Mouse (Mus musculus) kidney, embryonic 16.5 days (tissue): ENCODE results near the gene Thap7. TPM values are rescaled to one million over a fixed set of nuclear protein-coding genes. Genes with fewer than 3 reads are reported as not detected.

Experiments used
- ATAC-seq: fragments of 200-750 bp; cut with Nextera tagmentation; 2 replicates; pipeline ENCODE4 v1.8.0; 2017; ENCODE audit warnings: moderate TSS enrichment; ENCODE audit not compliant: low FRiP score, low TSS enrichment
- H3K27ac ChIP-seq: fragments of 300-500 bp; sonication (generic); 2 replicates; pipeline ENCODE4 v1.5.1; 2014; ENCODE audit warnings: low read length
- H3K27me3 ChIP-seq: fragments of 300-500 bp; sonication (generic); 2 replicates; pipeline ENCODE4 v1.6.1; 2014; ENCODE audit warnings: low read length, control low read depth, mixed read lengths; ENCODE audit not compliant: insufficient read depth
- H3K36me3 ChIP-seq: fragments of 300-500 bp; sonication (generic); 2 replicates; pipeline ENCODE4 v1.6.1; 2014; ENCODE audit warnings: low read length, control low read depth, mixed read lengths; ENCODE audit not compliant: insufficient read depth
- H3K4me1 ChIP-seq: fragments of 300-500 bp; sonication (generic); 2 replicates; pipeline ENCODE4 v1.6.1; 2014; ENCODE audit warnings: low read length, control low read depth, mixed read lengths; ENCODE audit not compliant: insufficient read depth
- H3K4me2 ChIP-seq: fragments of 300-500 bp; sonication (generic); replicated peaks from 2 replicates; pipeline ENCODE4 v1.6.1; 2014; ENCODE audit warnings: low read depth, low read length
- H3K4me3 ChIP-seq: fragments of 300-500 bp; sonication (generic); 2 replicates; pipeline ENCODE4 v1.5.1; 2014; ENCODE audit warnings: mild to moderate bottlenecking, low read length
- H3K9ac ChIP-seq: fragments of 300-500 bp; sonication (generic); replicated peaks from 2 replicates; pipeline ENCODE4 v1.6.1; 2014; ENCODE audit warnings: low read length
- H3K9me3 ChIP-seq: fragments of 300-500 bp; sonication (generic); 2 replicates; pipeline ENCODE4 v1.6.1; 2016; ENCODE audit warnings: low read length, control low read depth
- WGBS: fragments of 180-500 bp; shearing (Covaris S2); extraction: QIAGEN DNeasy Blood & Tissue Kit; methylation state at CpG from one replicate; pipeline ENCODE4 v1.1.7; 2014; 5-methylcytosine and 5-hydroxymethylcytosine counted together
- polyA plus RNA-seq: library from polyadenylated mRNA; unstranded; fragments of >200 nt; fragmentation: Nextera tagmentation; extraction: Ambion mirVana; gene quantifications from 2 replicates; pipeline ENCODE4 v1.2.1, GENCODE M21; 2015

Gene Thap7
- 61.1 and 61.5 TPM in 2 replicates for polyA plus RNA-seq

DNA sequence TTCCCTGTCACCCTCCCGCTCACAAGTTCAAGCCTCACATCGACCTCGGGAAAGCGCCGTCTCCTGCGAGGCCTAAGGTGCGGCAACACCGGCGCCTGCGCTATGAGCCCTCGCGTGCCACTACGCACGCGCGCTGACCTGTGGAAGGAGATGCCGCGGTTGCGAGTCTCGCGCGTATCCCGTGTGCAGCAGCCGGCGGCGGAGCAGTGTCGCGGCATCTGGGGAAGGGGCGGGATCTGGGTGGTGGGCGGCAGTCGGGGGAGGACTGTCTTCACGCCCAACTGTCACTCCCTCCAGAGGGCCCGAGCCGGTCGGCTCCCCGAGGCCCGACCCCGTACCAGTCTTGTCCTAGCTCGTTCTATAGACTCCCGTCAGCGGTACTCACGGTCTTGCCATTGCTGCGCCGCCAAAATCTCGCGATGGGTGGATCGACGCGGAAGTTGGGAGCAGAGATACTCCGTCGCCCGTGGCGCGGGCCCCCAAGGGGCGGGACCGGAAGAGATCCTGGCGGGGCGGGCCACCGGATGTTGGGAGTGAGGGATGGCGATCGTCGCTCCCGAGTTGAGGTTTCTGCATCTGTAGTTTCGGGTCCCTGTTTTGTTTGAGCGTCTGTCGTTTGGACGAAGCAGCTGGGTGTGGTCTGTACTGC, at the start of gene Thap7:
Thap7 (minus strand) TSS at position 497 of the 649 bp plus-strand sequence.
- WGBS = under 1% methylated on average over 67 of the region's 67 CpGs
- H3K4me2 ChIP-seq = peak within 1 kb of the TSS; percentile 72

DNA sequence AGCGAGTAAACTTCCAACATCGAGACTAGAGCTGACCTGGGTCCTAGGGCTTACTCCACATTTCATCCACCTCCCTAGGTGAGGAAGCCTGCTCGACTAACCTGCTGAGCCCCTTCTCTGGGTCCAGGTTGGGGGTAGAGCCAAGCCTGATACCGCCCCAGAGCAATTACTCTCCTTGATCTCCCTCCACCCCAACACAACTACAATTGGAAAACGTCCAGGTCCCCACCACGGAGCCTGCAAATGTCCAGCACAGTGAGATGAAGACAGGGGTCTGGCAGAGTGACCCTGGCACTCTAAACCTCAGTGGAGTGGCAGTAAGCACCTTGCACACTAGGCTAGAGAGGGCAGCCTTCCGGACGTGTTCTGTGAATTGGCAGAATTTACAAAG, 45.9 kb upstream of the Thap7 start:
- Histone ChIP-seq H3K27me3 (peaks cover 21% of the 10 kb centered on the region), H3K4me1 (peaks cover 5% of the 10 kb centered on the region; the same call in 1 of the 2 replicates), H3K9ac (peak overlapping the region; percentile 70), H3K4me2 (peak overlapping the region; percentile 75), H3K4me3 (peak overlapping the region; percentile 55), H3K36me3 (no peaks in the 10 kb centered on the region), H3K27ac (no peak overlapping the region), H3K9me3 (no peaks in the 10 kb centered on the region)
- ATAC-seq = no peak
- WGBS = 13% methylated on average over 8 of the region's 8 CpGs

More for the DNA sequence above, at the start of gene Thap7:
- peak within 1 kb of the TSS; percentile 70 for H3K4me3 ChIP-seq
- H3K27ac ChIP-seq = peak within 1 kb of the TSS; percentile 97
- no peaks in the 10 kb centered on the region for H3K27me3 ChIP-seq
- no peaks in the 10 kb centered on the region for H3K9me3 ChIP-seq
- peaks cover 30% of the 10 kb centered on the region for H3K36me3 ChIP-seq
- H3K4me1 ChIP-seq = peaks cover 19% of the 10 kb centered on the region
- peak within 1 kb of the TSS; percentile 82 for H3K9ac ChIP-seq
- peak; percentile 97 for ATAC-seq

DNA sequence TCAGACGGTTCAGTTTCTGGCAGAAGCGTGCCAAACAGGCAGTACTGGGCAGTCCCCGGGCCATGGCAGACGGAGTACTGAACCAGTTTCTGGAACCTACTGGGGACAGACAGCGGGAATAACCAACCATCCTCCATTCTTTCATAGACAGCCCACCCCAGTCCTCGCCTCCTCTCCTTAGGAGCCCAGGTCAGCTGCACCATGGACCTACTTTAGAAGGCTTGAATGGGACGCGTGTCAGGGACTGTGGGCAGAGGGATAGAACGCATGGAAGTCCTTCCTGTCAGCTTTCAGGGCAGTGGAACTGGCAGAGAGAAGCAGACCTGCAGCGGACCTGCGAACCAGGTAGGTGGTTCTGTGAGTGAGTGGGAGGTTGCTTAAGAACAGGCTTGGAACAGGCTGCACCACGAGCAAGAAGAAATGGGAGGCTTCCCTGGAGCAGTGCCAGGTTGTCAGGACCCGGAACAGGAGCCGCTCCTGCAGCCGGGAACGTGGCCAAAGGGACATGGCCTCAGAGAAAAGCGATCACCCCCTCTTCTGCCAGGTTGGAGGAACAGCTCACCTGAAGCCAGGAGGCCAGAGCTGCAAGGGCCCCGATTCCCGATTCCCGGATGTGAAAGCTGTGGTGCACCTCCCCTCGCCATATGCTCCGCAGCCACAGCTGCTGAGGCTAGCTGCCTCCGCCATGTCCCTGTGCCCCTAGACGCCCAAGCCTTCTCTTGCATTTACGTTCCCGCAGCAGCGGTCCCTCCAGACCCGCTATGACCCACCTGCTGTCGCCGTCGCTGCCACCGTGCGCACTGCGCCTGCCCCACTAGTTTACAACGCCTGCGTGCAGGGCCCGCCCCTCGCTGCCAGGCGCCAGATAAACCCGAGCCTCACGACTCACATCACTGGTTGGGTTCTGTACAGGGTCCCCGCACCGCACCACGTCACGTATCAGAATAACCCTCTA, 45.2 kb upstream of the Thap7 start:
- Histone ChIP-seq H3K4me1 (peaks cover 5% of the 10 kb centered on the region; the same call in 1 of the 2 replicates), H3K27me3 (peaks cover 21% of the 10 kb centered on the region), H3K4me3 (peak overlapping the region; percentile 55), H3K27ac (0 out of 2 replicates have a peak overlapping the region, but pooled peaks have one; percentile 7), H3K9ac (peak overlapping the region; percentile 70), H3K4me2 (peak overlapping the region; percentile 75), H3K36me3 (no peaks in the 10 kb centered on the region), H3K9me3 (no peaks in the 10 kb centered on the region)
- 13% methylated on average over 45 of the region's 45 CpGs for WGBS
- ATAC-seq = peak; percentile 72

DNA sequence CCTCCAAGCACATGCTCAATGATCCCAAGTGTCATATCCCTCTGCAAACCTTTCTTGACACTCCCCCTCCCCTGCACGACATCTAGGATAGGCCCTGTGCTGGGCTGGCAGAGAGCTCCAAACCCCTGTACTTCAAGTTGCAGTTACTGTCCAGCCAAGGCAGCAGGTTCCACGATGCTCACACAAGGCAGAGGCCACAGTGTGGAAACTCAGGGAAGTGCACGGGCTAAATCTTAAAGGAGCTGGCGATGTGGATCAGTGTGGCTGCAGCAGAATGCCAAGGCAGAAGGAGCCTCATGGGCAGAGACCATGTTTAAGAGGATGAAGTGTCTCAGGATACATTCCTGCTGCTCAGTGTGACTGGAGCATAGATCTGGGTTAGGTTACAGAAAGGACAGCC, 35.2 kb upstream of the Thap7 start:
- no peaks in the 10 kb centered on the region for H3K9me3 ChIP-seq
- H3K27ac ChIP-seq = no peak overlapping the region
- no peak overlapping the region for H3K4me2 ChIP-seq
- no peak overlapping the region for H3K4me3 ChIP-seq
- H3K36me3 ChIP-seq = no peaks in the 10 kb centered on the region
- no peak overlapping the region for H3K9ac ChIP-seq
- 12% methylated on average over 4 of the region's 4 CpGs for WGBS
- peaks cover 12% of the 10 kb centered on the region for H3K4me1 ChIP-seq
- no peak for ATAC-seq
- no peaks in the 10 kb centered on the region for H3K27me3 ChIP-seq

DNA sequence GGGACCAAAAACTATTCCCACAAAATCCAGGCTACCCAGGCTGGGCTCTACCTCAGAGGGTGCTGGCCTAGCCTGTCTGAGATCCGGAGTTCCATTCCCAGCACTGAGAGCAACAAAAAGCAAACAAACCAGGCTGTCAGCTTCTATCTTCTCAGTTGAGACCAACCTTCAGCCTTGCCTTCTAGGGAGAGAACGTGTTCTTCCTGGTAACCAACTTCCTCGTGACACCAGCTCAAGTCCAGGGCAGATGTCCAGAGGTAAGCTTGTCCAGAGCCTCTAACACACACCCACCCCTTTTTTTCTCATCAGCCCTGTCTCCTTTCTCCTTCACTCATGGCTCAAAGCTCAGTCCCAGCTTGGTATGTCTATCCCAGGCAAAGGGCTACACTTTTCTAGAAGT, 33.8 kb upstream of the Thap7 start:
- H3K9me3 ChIP-seq = no peaks in the 10 kb centered on the region
- no peaks in the 10 kb centered on the region for H3K27me3 ChIP-seq
- peaks cover 21% of the 10 kb centered on the region for H3K4me1 ChIP-seq
- no peak overlapping the region for H3K4me3 ChIP-seq
- ATAC-seq = no peak
- H3K27ac ChIP-seq = no peak overlapping the region
- no peaks in the 10 kb centered on the region for H3K36me3 ChIP-seq
- 59% methylated on average over 3 of the region's 3 CpGs for WGBS
- no peak overlapping the region for H3K4me2 ChIP-seq
- no peak overlapping the region for H3K9ac ChIP-seq

DNA sequence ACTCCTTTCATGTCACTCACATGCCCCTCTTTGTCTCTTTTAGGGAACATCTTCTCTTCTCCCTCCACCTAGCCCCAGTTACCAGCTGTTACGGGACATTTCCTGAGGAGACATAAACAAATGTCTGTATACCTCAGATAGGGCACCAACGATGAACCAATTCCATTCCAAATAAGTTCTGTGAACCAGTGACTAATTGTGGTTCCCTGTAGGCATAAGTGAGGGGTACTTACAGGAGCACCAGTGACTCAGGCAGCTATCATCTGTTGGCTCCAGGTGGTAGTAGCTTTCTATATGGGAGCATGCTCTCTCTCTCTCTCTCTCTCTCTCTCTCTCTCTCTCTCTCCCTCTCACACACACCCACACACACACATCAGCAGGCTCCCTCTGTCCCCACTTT, 33.3 kb upstream of the Thap7 start:
- Histone ChIP-seq H3K27ac (no peak overlapping the region), H3K4me2 (no peak overlapping the region), H3K9ac (no peak overlapping the region), H3K27me3 (no peaks in the 10 kb centered on the region), H3K4me3 (no peak overlapping the region), H3K36me3 (no peaks in the 10 kb centered on the region), H3K4me1 (peaks cover 23% of the 10 kb centered on the region), H3K9me3 (no peaks in the 10 kb centered on the region)
- WGBS = 77% methylated on average over 2 of the region's 2 CpGs
- no peak for ATAC-seq

DNA sequence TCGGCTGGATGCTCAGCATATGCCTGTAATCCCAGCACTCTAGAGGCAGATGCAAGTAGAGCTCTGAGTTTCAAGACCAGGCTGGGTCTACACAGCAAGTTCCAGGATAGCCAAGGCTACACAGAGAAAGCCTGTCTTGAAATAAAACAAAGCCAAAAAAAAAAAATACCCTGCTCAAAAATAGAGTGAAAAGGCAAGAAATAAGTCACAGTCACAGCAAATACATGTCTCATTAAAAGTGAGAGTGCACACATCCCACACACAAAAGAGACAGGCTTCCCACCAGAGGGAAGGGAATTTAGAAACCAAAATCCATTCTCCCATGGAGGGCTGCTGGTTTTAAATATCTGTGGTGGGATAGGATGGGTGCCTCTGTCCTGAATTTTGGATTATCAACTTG, 32.6 kb upstream of the Thap7 start:
- Histone ChIP-seq H3K4me2 (no peak overlapping the region), H3K9ac (no peak overlapping the region), H3K27ac (no peak overlapping the region), H3K36me3 (no peaks in the 10 kb centered on the region), H3K4me1 (peaks cover 29% of the 10 kb centered on the region), H3K9me3 (no peaks in the 10 kb centered on the region), H3K4me3 (no peak overlapping the region), H3K27me3 (no peaks in the 10 kb centered on the region)
- ATAC-seq = no peak
- 13% methylated on average over 1 of the region's 1 CpGs for WGBS

DNA sequence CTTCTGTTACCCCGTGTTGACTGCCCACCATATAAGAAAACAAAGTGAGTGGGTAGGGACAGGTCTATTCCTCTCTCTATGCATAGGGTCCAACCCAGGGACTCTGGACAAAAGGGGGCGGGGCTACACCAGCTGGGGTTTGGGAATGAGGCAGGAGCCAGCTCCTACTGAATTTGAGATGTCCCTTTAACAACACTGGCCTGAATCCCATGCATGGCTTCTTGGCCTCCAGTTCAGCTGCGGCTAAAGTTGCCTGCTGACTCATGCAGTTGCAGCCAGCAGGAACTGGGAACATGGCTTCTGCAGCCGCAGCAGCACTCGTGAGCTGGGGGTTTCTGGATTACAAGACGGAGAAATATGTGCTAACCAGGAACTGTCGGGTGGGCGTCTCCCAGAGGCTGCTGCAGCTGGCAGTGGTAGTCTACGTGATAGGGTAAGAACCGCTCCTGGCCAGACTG, 30.8 kb upstream of the Thap7 start, which contains the start of gene P2rx6:
P2rx6 (plus strand) TSS at position 135 of the 458 bp plus-strand sequence.
- peak within 1 kb of the TSS; percentile 41 for H3K4me3 ChIP-seq
- H3K4me1 ChIP-seq = peaks cover 35% of the 10 kb centered on the region
- no peaks in the 10 kb centered on the region for H3K36me3 ChIP-seq
- no peaks in the 10 kb centered on the region for H3K27me3 ChIP-seq
- peak within 1 kb of the TSS; percentile 52 for H3K9ac ChIP-seq
- peak within 1 kb of the TSS; percentile 67 for H3K4me2 ChIP-seq
- ATAC-seq = peak; percentile 58
- H3K27ac ChIP-seq = peak within 1 kb of the TSS; percentile 73
- H3K9me3 ChIP-seq = no peaks in the 10 kb centered on the region
- WGBS = 3% methylated on average over 10 of the region's 10 CpGs

DNA sequence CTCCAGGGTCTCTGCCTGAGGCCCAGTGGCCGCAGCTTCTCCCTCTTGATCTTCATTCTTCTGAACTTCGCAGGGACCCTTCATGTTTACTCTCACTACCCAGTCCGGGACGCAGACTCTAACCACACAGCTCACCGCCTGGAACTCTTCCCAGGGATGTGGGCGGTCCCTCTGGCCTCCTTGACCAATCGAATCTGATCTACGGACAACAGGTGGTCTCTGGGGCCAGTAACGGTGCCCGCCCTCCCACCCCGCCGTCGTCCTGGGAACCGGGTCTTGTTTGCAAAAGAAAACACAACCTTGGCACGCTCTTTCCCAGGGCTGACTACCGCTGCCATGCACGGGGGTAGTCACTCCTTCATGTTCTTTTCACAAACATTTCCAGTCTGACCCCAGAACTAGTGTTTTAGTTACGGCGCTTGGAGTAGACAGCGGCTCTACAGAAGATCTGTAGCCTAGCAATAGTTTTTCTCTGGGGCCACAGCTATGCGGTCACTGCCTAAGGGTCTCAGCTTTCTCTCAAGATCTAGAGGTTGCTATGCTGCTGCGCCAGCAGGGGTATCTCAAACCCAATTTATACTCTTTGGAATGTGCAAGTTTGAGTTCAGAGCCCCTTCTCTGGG, 30.3 kb upstream of the Thap7 start, which contains the start of gene Lrrc74b:
Lrrc74b (minus strand) TSS at position 120 of the 623 bp plus-strand sequence.
- Histone ChIP-seq H3K9ac (peak within 1 kb of the TSS; percentile 52), H3K27me3 (no peaks in the 10 kb centered on the region), H3K36me3 (no peaks in the 10 kb centered on the region), H3K4me2 (peak within 1 kb of the TSS; percentile 67), H3K9me3 (no peaks in the 10 kb centered on the region), H3K4me3 (peak within 1 kb of the TSS; percentile 41), H3K4me1 (peaks cover 35% of the 10 kb centered on the region), H3K27ac (peak within 1 kb of the TSS; percentile 73)
- WGBS = 1% methylated on average over 22 of the region's 22 CpGs
- ATAC-seq = peak; percentile 86
